Mouse (Mus musculus) neural tube, embryonic 13.5 days (tissue): ENCODE results near the gene Prmt9. TPM values are rescaled to one million over a fixed set of nuclear protein-coding genes. Genes with fewer than 3 reads are reported as not detected.
A peak's percentile ranks its signal among the peaks of the same experiment; 100 is the strongest.

Experiments
- ATAC-seq: fragments of 200-750 bp; cut with Nextera tagmentation; 2 replicates; pipeline ENCODE4 v1.8.0; 2017; ENCODE audit warnings: low read depth, mild to moderate bottlenecking, moderate TSS enrichment, moderate library complexity
- H3K27ac ChIP-seq: fragments of 300-500 bp; sonication (generic); replicated peaks from 2 replicates; pipeline ENCODE4 v1.5.1; 2015; ENCODE audit warnings: moderate library complexity, mild to moderate bottlenecking, inconsistent platforms
- H3K27me3 ChIP-seq: fragments of 300-500 bp; sonication (generic); 2 replicates; pipeline ENCODE4 v1.6.1; 2015; ENCODE audit warnings: mild to moderate bottlenecking, inconsistent platforms
- H3K36me3 ChIP-seq: fragments of 300-500 bp; sonication (generic); 2 replicates; pipeline ENCODE4 v1.6.1; 2015; ENCODE audit warnings: mild to moderate bottlenecking, inconsistent platforms
- H3K4me1 ChIP-seq: fragments of 300-500 bp; sonication (generic); replicated peaks from 2 replicates; pipeline ENCODE4 v1.6.1; 2015; ENCODE audit warnings: inconsistent platforms
- H3K4me2 ChIP-seq: fragments of 300-500 bp; sonication (generic); 2 replicates; pipeline ENCODE4 v1.6.1; 2015; ENCODE audit warnings: inconsistent platforms, mild to moderate bottlenecking, moderate library complexity
- H3K4me3 ChIP-seq: fragments of 300-500 bp; sonication (generic); 2 replicates; pipeline ENCODE4 v1.5.1; 2015; ENCODE audit warnings: mild to moderate bottlenecking, inconsistent platforms
- H3K9ac ChIP-seq: fragments of 300-500 bp; sonication (generic); 2 replicates; pipeline ENCODE4 v1.6.1; 2015; ENCODE audit warnings: moderate library complexity, mild to moderate bottlenecking, inconsistent platforms
- H3K9me3 ChIP-seq: fragments of 300-500 bp; sonication (generic); 2 replicates; pipeline ENCODE4 v1.6.1; 2016; ENCODE audit warnings: inconsistent platforms
- WGBS: fragments of 180-500 bp; shearing (Covaris S2); methylation state at CpG from one replicate; pipeline ENCODE4 v1.1.7; 2015; 5-methylcytosine and 5-hydroxymethylcytosine counted together
- polyA plus RNA-seq: library from polyadenylated mRNA; unstranded; fragments of >200 nt; fragmentation: Nextera tagmentation; extraction: Ambion mirVana; gene quantifications from 2 replicates; pipeline ENCODE4 v1.2.1, GENCODE M21; 2015

Prmt9 gene
- polyA plus RNA-seq, 1 experiment from 2014 or later, result 30.4 TPM

DNA sequence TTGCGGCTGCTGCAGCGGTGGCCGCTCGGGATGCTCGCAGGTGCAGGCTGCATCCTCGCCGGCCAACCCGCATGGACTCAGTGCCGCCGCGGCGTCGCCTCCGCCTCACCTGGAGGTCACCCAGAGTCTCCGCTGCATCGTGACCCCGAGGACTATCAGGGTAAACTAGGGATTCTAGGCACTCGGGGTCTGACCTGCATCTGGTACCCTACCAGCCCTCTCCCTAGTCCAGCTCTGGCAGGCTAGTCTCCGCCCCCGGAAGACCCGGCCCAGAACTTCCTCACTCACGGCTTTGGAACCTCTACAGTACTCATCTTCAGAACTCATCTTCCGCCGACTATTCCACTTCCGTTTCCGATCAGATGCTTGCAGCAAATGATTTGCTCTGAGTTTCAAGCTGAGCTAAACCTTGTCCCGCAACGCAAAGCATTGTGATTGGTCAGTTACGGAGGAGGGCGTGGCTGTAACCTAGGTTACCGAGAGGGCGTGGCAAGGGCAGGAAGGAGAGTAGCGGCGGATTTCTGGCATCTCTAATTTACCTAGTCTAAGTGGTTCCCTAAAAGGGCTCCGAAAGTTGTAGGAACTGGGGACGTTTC lies 61.3 kb downstream of the Prmt9 start, which contains the start of gene Tmem184c:
Tmem184c (minus strand) TSS at position 325 of the 596 bp plus-strand sequence.
- peaks cover 7% of the 10 kb centered on the region for H3K36me3 ChIP-seq
- ATAC-seq, result peak; percentile 98
- H3K27ac ChIP-seq, result peak within 1 kb of the TSS; percentile 86
- peak within 1 kb of the TSS; percentile 70 for H3K4me2 ChIP-seq
- no peaks in the 10 kb centered on the region for H3K9me3 ChIP-seq
- peak within 1 kb of the TSS; percentile 83 for H3K4me3 ChIP-seq
- peak within 1 kb of the TSS; percentile 80 for H3K9ac ChIP-seq
- under 1% methylated on average over 36 of the region's 36 CpGs for WGBS
- H3K27me3 ChIP-seq, result no peaks in the 10 kb centered on the region
- peaks cover 23% of the 10 kb centered on the region for H3K4me1 ChIP-seq

DNA sequence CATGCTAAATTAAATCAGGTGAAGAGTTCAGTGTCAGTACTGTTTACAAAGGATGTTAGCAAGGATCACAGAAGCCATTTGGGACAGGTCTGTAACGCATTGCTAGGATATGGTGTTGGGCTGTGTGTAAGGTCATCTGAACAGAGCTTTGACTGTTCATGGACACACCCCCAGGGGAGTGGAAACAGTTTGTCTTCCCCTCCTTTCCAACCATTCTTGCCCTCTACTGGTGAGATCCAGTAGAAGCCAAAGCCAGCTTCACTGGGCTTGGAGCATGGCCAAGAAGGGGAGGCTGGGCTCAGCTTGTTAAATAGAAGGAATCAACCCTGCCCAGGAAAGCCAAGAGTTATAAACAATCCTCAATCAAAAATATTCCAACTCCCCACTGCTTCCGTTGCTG lies 68.7 kb downstream of the Prmt9 start:
- Histone ChIP-seq H3K9ac (no peak overlapping the region), H3K9me3 (no peaks in the 10 kb centered on the region), H3K27me3 (no peaks in the 10 kb centered on the region), H3K4me3 (no peak overlapping the region), H3K36me3 (no peaks in the 10 kb centered on the region), H3K27ac (no peak overlapping the region), H3K4me1 (no peaks in the 10 kb centered on the region), H3K4me2 (no peak overlapping the region)
- WGBS, result 68% methylated on average over 2 of the region's 2 CpGs
- ATAC-seq, result peak; percentile 75

DNA sequence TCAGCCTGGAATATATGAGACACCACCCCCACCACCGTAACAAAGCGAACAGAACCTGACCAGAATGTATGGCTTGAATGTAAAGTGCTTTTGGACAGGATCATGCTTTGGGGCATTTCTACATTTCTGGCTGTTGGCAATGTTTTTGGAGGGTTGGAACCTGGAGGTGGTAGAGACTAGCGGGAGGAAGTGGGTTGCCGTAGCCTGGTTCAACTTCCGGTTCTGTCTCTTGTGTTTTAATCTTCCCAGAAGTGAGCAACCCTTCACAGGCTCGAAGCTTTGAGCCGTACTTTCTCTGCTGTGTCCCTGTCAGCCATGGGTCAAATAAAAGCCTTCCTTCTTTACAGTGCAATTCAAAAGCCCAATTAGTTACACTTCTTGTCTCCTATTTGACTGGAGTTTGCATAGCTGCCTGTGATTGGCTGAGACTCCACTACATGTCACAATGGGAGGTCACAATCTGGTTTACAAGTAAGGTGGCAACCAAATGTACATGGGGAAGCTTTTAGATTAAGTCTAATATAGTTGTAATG lies 74.5 kb downstream of the Prmt9 start:
- H3K4me3 ChIP-seq, result no peak overlapping the region
- ATAC-seq, result no peak
- 49% methylated on average over 7 of the region's 7 CpGs for WGBS

DNA sequence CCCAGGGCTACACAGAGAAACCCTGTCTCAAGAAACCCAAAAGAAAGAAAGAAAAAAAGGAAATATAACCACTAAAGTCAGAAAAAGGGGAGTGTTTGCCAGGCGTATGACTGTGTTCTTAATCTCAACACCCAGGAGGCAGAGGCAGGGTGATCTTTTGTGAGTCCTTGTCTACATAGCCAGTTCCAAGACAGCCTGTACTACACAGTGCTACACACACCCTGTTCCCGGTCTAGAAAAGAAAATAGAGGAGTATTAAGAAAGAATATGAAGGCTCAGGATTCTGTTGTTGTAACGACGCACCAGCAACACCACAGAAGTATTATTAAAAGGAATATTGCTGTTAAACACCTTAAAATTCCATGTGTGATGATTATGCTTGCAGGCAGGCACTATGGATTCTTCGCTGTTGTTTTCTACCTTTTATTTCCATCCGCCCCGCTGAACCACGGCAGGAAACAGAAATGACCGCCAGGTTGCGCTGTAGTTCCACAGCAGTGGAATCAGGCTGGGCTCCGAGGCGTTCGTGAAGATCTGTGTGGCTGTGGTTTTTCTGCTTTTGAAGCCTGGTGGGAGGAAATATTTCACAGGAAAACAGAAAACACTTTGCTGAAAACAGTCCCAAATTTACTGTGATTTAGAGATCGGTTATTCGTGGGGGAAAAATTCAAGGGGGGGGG lies 80.8 kb downstream of the Prmt9 start:
- no peak overlapping the region for H3K4me3 ChIP-seq
- no peak overlapping the region for H3K4me2 ChIP-seq
- no peaks in the 10 kb centered on the region for H3K9me3 ChIP-seq
- H3K4me1 ChIP-seq, result no peaks in the 10 kb centered on the region
- no peak overlapping the region for H3K27ac ChIP-seq
- peak; percentile 95 for ATAC-seq
- H3K36me3 ChIP-seq, result no peaks in the 10 kb centered on the region
- H3K27me3 ChIP-seq, result no peaks in the 10 kb centered on the region
- 18% methylated on average over 15 of the region's 15 CpGs for WGBS
- H3K9ac ChIP-seq, result no peak overlapping the region

More for the DNA sequence above, 74.5 kb downstream of the Prmt9 start:
- Histone ChIP-seq H3K36me3 (no peaks in the 10 kb centered on the region), H3K27ac (no peak overlapping the region), H3K9ac (no peak overlapping the region), H3K4me2 (no peak overlapping the region), H3K4me1 (no peaks in the 10 kb centered on the region), H3K9me3 (no peaks in the 10 kb centered on the region), H3K27me3 (no peaks in the 10 kb centered on the region)

DNA sequence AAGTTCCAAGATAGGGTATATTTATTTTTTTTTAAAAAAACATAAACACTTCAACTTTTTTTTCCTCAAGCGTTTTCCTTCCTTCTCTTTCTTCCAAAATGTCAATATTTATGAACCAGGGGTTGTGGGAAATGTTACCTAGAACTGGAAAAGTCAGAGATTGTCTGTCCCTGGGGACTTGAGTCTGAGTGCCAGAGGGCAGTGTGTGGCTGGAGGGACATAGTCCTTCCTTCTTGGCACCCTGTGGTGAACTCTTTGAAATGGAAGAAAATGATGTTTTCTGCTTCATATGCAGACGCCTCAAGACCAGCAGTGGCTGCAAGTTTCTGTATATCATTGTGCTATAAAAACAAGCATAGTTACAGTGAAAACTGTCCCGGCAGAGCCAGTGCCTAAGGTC lies 81.5 kb downstream of the Prmt9 start:
- Histone ChIP-seq H3K4me2 (no peak overlapping the region), H3K36me3 (no peaks in the 10 kb centered on the region), H3K27me3 (no peaks in the 10 kb centered on the region), H3K9ac (no peak overlapping the region), H3K4me3 (no peak overlapping the region), H3K4me1 (no peaks in the 10 kb centered on the region), H3K9me3 (no peaks in the 10 kb centered on the region), H3K27ac (no peak overlapping the region)
- ATAC-seq, result no peak
- WGBS, result 41% methylated on average over 3 of the region's 3 CpGs

Other genes with a start within 250 kb of the Prmt9 start
- gene Arhgap10, start 31.4 kb upstream of the Prmt9 start, polyA plus RNA-seq, result 7.0 and 8.9 TPM in 2 replicates
- gene Tmem184c, start 61.3 kb downstream of the Prmt9 start, polyA plus RNA-seq, result 73.6 and 74.3 TPM in 2 replicates
- 10.6 and 12.6 TPM in 2 replicates for gene Ednra, start 175.1 kb downstream of the Prmt9 start, polyA plus RNA-seq